Mouse (Mus musculus): ENCODE results near the gene Rdh16. TPM values are rescaled to one million over a fixed set of nuclear protein-coding genes. Genes with fewer than 3 reads are reported as not detected.
"Not testable (repeated sequence)": the region's sequence is repeated elsewhere in the genome, so short reads cannot be mapped to it uniquely, and the experiment has no call there.

Gene Rdh16
- total RNA-seq (2017): not detected in 2 replicates

- no peak for ATAC-seq (replicated peaks; ENCODE audit: low read depth, poor library complexity, severe bottlenecking)
Observed at GRCm38 (mm10) chr10:127800891-127801290, at the start of gene Rdh16. Rdh16 (plus strand) TSS chr10:127801152.

- ATAC-seq (replicated peaks; ENCODE audit: low read depth, poor library complexity, severe bottlenecking): peak; percentile 51
Observed at GRCm38 (mm10) chr10:127751548-127751947, 49.4 kb upstream of the Rdh16 start, which contains the start of gene Gpr182. Gpr182 (minus strand) TSS chr10:127751732.

GRCm38 (mm10) chr10:127754566-127755166 lies 46.3 kb upstream of the Rdh16 start:
- ATAC-seq (replicated peaks; ENCODE audit: low read depth, poor library complexity, severe bottlenecking): no peak

GRCm38 (mm10) chr10:127755246-127755645 lies 45.7 kb upstream of the Rdh16 start:
- ATAC-seq (replicated peaks; ENCODE audit: low read depth, poor library complexity, severe bottlenecking): no peak

- ATAC-seq (replicated peaks; ENCODE audit: low read depth, poor library complexity, severe bottlenecking): no peak
Observed at GRCm38 (mm10) chr10:127755770-127756468, 45.0 kb upstream of the Rdh16 start.

- no peak for ATAC-seq (replicated peaks; ENCODE audit: low read depth, poor library complexity, severe bottlenecking)
Observed at GRCm38 (mm10) chr10:127759181-127760110, 41.5 kb upstream of the Rdh16 start, which contains the start of the genes Rdh1 and Rdh16f1. Rdh1 (plus strand) TSS chr10:127759721. Rdh16f1 (plus strand) TSS chr10:127759787.

- ATAC-seq (replicated peaks; ENCODE audit: low read depth, poor library complexity, severe bottlenecking): not testable (repeated sequence)
Observed at GRCm38 (mm10) chr10:127762926-127763325, 38.0 kb upstream of the Rdh16 start.

GRCm38 (mm10) chr10:127763914-127764680 lies 36.9 kb upstream of the Rdh16 start:
- no peak for ATAC-seq (replicated peaks; ENCODE audit: low read depth, poor library complexity, severe bottlenecking)

- ATAC-seq (replicated peaks; ENCODE audit: low read depth, poor library complexity, severe bottlenecking): no peak
Observed at GRCm38 (mm10) chr10:127766564-127766963, 34.4 kb upstream of the Rdh16 start.

GRCm38 (mm10) chr10:127776011-127776410 lies 24.9 kb upstream of the Rdh16 start, which contains the start of gene Rdh9:
Rdh9 (plus strand) TSS chr10:127776386.
- no peak for ATAC-seq (replicated peaks; ENCODE audit: low read depth, poor library complexity, severe bottlenecking)

- ATAC-seq (replicated peaks; ENCODE audit: low read depth, poor library complexity, severe bottlenecking): not testable (repeated sequence)
Observed at GRCm38 (mm10) chr10:127782321-127782720, 18.6 kb upstream of the Rdh16 start.

GRCm38 (mm10) chr10:127785411-127785810 lies 15.5 kb upstream of the Rdh16 start:
- not testable (repeated sequence) for ATAC-seq (replicated peaks; ENCODE audit: low read depth, poor library complexity, severe bottlenecking)

- no peak for ATAC-seq (replicated peaks; ENCODE audit: low read depth, poor library complexity, severe bottlenecking)
Observed at GRCm38 (mm10) chr10:127799295-127799694, 1.7 kb upstream of the Rdh16 start.

GRCm38 (mm10) chr10:127801612-127802011 lies 660 bp downstream of the Rdh16 start:
- ATAC-seq (replicated peaks; ENCODE audit: low read depth, poor library complexity, severe bottlenecking): no peak

- no peak for ATAC-seq (replicated peaks; ENCODE audit: low read depth, poor library complexity, severe bottlenecking)
Observed at GRCm38 (mm10) chr10:127802236-127802635, 1.3 kb downstream of the Rdh16 start.

- no peak for ATAC-seq (replicated peaks; ENCODE audit: low read depth, poor library complexity, severe bottlenecking)
Observed at GRCm38 (mm10) chr10:127804416-127804815, 3.5 kb downstream of the Rdh16 start.

- ATAC-seq (replicated peaks; ENCODE audit: low read depth, poor library complexity, severe bottlenecking): no peak
Observed at GRCm38 (mm10) chr10:127815888-127816287, 14.9 kb downstream of the Rdh16 start.

- ATAC-seq (replicated peaks; ENCODE audit: low read depth, poor library complexity, severe bottlenecking): not testable (repeated sequence)
Observed at GRCm38 (mm10) chr10:127817268-127817910, 16.4 kb downstream of the Rdh16 start.

- ATAC-seq (replicated peaks; ENCODE audit: low read depth, poor library complexity, severe bottlenecking): not testable (repeated sequence)
Observed at GRCm38 (mm10) chr10:127821806-127822205, 20.9 kb downstream of the Rdh16 start.
